ENCODE assay signal across 9 mouse cellular contexts in genomic region chr9:44708925-44709324, GRCm38 (mm10). TPM values are rescaled to one million over a fixed set of nuclear protein-coding genes. Genes with fewer than 3 reads are reported as not detected.
DNase-seq lines count a peak whose midpoint lies in the region; ATAC-seq lines count a peak whose summit lies in the region.
"Had no signal": no experiment of that assay in that cellular context is flagged by ENCODE, and none has a peak within 500 bp of the region (broad histone marks: within the 10 kb centered on the region; RNA-seq: fewer than 3 reads in every experiment).

No protein-coding gene starts in this region.

- H3K4me1 ChIP-seq in heart, embryonic 13.5 days, result peaks cover 23% of the 10 kb centered on the region
- peaks cover 39% of the 10 kb centered on the region for H3K4me1 ChIP-seq in hindbrain, embryonic 10.5 days (replicated peaks)
- peaks cover 29% of the 10 kb centered on the region for H3K4me1 ChIP-seq in midbrain, embryonic 13.5 days (replicated peaks)

- peak overlapping the region; percentile 80 for H3K4me2 ChIP-seq in heart, embryonic 13.5 days
- peak overlapping the region; percentile 52 for H3K4me2 ChIP-seq in midbrain, embryonic 13.5 days (replicated peaks)

- peaks cover 8% of the 10 kb centered on the region; the same call in 1 of the 2 replicates for H3K27me3 ChIP-seq in heart, embryonic 13.5 days (replicated peaks)
- H3K27me3 ChIP-seq in hindbrain, embryonic 10.5 days (ENCODE audit: insufficient read depth, poor library complexity, severe bottlenecking), result peaks cover 17% of the 10 kb centered on the region
- no peaks in the 10 kb centered on the region; the same call in 1 of the 2 replicates for H3K27me3 ChIP-seq in midbrain, embryonic 13.5 days

- no peaks in the 10 kb centered on the region for H3K9me3 ChIP-seq in heart, embryonic 13.5 days
- H3K9me3 ChIP-seq in hindbrain, embryonic 10.5 days, result no peaks in the 10 kb centered on the region
- H3K9me3 ChIP-seq in midbrain, embryonic 13.5 days, result no peaks in the 10 kb centered on the region
- H3K9me3 ChIP-seq: G1E had no signal

- intact Hi-C loops in heart, postnatal 25 days (cut with DNase I), result loop anchor here (5.0 kb wide), 1 partner anchor 38 kb away; no protein-coding TSS in a partner anchor

- DNase-seq in heart, postnatal 25 days (ENCODE audit: low spot score), result no peak
- DNase-seq in adrenal gland, postnatal 10 days, result peak; percentile 72
- DNase-seq in hindbrain, embryonic 10.5 days (ENCODE audit: low spot score), result no peak
- DNase-seq in left cerebral cortex, adult 11 months (ENCODE audit: low spot score), result no peak
- no peak for DNase-seq in urinary bladder, postnatal 4 days (ENCODE audit: low spot score in 2 of 2)
- no peak for DNase-seq in thymus, postnatal 25 days

- peak overlapping the region; percentile 80 for H3K9ac ChIP-seq in heart, embryonic 13.5 days
- H3K9ac ChIP-seq in midbrain, embryonic 13.5 days (replicated peaks), result 0 out of 2 replicates have a peak overlapping the region, but pooled peaks have one; percentile 50

- peak overlapping the region; percentile 73 for H3K27ac ChIP-seq in heart, embryonic 13.5 days (replicated peaks)
- H3K27ac ChIP-seq in hindbrain, embryonic 10.5 days, result 0 out of 2 replicates have a peak overlapping the region, but pooled peaks have one; percentile 77
- no peak overlapping the region for H3K27ac ChIP-seq in midbrain, embryonic 13.5 days

- 23% methylated on average over 6 of the region's 6 CpGs for WGBS in heart, embryonic 13.5 days
- 24% methylated on average over 6 of the region's 6 CpGs for WGBS in hindbrain, embryonic 10.5 days
- WGBS in midbrain, embryonic 13.5 days, result 17% methylated on average over 6 of the region's 6 CpGs

- H3K36me3 ChIP-seq in heart, embryonic 13.5 days, result peaks cover 82% of the 10 kb centered on the region
- H3K36me3 ChIP-seq in hindbrain, embryonic 10.5 days, result peaks cover 99% of the 10 kb centered on the region
- peaks cover 86% of the 10 kb centered on the region for H3K36me3 ChIP-seq in midbrain, embryonic 13.5 days
- H3K36me3 ChIP-seq: G1E had no signal

- ATAC-seq in heart, embryonic 13.5 days (ENCODE audit: extremely low read depth, insufficient number of reproducible peaks, low FRiP score, low TSS enrichment), result no peak
- ATAC-seq in midbrain, embryonic 13.5 days, result peak; percentile 25; the same call in 1 of the 2 replicates

- H3K4me3 ChIP-seq in heart, embryonic 13.5 days, result peak overlapping the region; percentile 56
- H3K4me3 ChIP-seq in hindbrain, embryonic 10.5 days, result peak overlapping the region; percentile 47
- peak overlapping the region; percentile 24; the same call in 1 of the 2 replicates for H3K4me3 ChIP-seq in midbrain, embryonic 13.5 days (replicated peaks)

RNA-seq across cellular contexts. Expression of gene Phldb1, which starts 26.1 kb away (rescaled TPM):
- 20.2 and 24.4 TPM in 2 replicates for polyA plus RNA-seq in heart, embryonic 13.5 days (2015; fragmentation: Nextera tagmentation; extraction: Ambion mirVana)
- 100 to 1,000 TPM; 115 to 121 TPM for total RNA-seq in heart, postnatal 25 days (2021)
- total RNA-seq in adrenal gland, postnatal 10 days (2021), result 10 to 100 TPM; 54.5 to 63.9 TPM
- polyA plus RNA-seq in hindbrain, embryonic 10.5 days (2016; fragmentation: Nextera tagmentation; extraction: Ambion mirVana), result 45.4 and 49.5 TPM in 2 replicates
- polyA plus RNA-seq in midbrain, embryonic 13.5 days (2015; fragmentation: Nextera tagmentation; extraction: Ambion mirVana), result 47.9 and 55.5 TPM in 2 replicates

RNA-seq across cellular contexts. Expression of gene Treh, which starts 35.9 kb away (rescaled TPM):
- polyA plus RNA-seq in heart, embryonic 13.5 days (2015; fragmentation: Nextera tagmentation; extraction: Ambion mirVana), result not detected in 2 replicates
- not detected for total RNA-seq in heart, postnatal 25 days (2021)
- total RNA-seq in adrenal gland, postnatal 10 days (2021), result not detected
- polyA plus RNA-seq in hindbrain, embryonic 10.5 days (2016; fragmentation: Nextera tagmentation; extraction: Ambion mirVana), result not detected in 2 replicates
- polyA plus RNA-seq in midbrain, embryonic 13.5 days (2015; fragmentation: Nextera tagmentation; extraction: Ambion mirVana), result not detected in 2 replicates
- total RNA-seq: G1E had no signal
- polyA plus RNA-seq: G1E had no signal

RNA-seq across cellular contexts. Expression of gene Arcn1, which starts 58.7 kb away (rescaled TPM):
- polyA plus RNA-seq in heart, embryonic 13.5 days (2015; fragmentation: Nextera tagmentation; extraction: Ambion mirVana), result 114 and 119 TPM in 2 replicates
- 10 to 100 TPM; 85.4 to 85.5 TPM for total RNA-seq in heart, postnatal 25 days (2021)
- total RNA-seq in adrenal gland, postnatal 10 days (2021), result 100 to 1,000 TPM; 138 to 150 TPM
- polyA plus RNA-seq in hindbrain, embryonic 10.5 days (2016; fragmentation: Nextera tagmentation; extraction: Ambion mirVana), result 154 and 170 TPM in 2 replicates
- 142 and 145 TPM in 2 replicates for polyA plus RNA-seq in midbrain, embryonic 13.5 days (2015; fragmentation: Nextera tagmentation; extraction: Ambion mirVana)

RNA-seq across cellular contexts. Expression of gene Ift46, which starts 58.8 kb away (rescaled TPM):
- polyA plus RNA-seq in heart, embryonic 13.5 days (2015; fragmentation: Nextera tagmentation; extraction: Ambion mirVana), result 65.7 and 68.6 TPM in 2 replicates
- total RNA-seq in heart, postnatal 25 days (2021), result 10 to 100 TPM; 32.0 to 39.5 TPM
- 10 to 100 TPM; 73.0 to 87.7 TPM for total RNA-seq in adrenal gland, postnatal 10 days (2021)
- 124 and 152 TPM in 2 replicates for polyA plus RNA-seq in hindbrain, embryonic 10.5 days (2016; fragmentation: Nextera tagmentation; extraction: Ambion mirVana)
- polyA plus RNA-seq in midbrain, embryonic 13.5 days (2015; fragmentation: Nextera tagmentation; extraction: Ambion mirVana), result 171 and 183 TPM in 2 replicates
